Mouse (Mus musculus) small intestine, adult 2 months (tissue): ENCODE measurements around the gene Dnajc14.

Experiments
- CTCF ChIP-seq: fragments of 200-500 bp; IDR thresholded peaks from 2 replicates; pipeline ENCODE4 v1.5.1; 2012; ENCODE audit warnings: low read depth, mild to moderate bottlenecking, control low read depth, inconsistent platforms, low read length, moderate library complexity, mixed read lengths; ENCODE audit not compliant: insufficient replicate concordance, insufficient read length; ENCODE audit errors: extremely low read depth
- POLR2A ChIP-seq: fragments of 200-500 bp; IDR thresholded peaks from 2 replicates; pipeline ENCODE4 v1.6.1; 2012; ENCODE audit warnings: low read depth, mild to moderate bottlenecking, control low read depth, inconsistent platforms, low read length, moderate library complexity

DNA sequence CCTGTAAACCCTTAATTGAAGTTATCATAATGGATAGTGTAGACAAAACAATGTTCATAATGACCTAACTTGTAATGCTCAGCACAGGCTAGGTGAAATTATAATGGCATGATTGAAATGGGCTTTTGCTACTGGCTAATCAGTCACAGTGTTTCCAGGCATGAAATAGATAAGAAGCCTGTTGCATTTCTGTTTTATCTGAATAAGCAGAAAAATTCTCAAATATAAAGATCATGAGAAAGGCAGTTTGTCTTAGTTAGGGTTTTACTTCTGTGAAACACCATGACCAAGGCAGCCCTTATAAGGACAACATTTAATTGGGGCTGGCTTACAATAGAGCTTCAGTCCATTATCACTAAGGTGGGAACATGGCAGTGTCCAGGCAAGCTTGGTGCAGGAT is 36.8 kb downstream of the Dnajc14 start:
- TF ChIP-seq CTCF (no peak), POLR2A (no peak)
